Mouse (Mus musculus) ES-Bruce4 (cell line): ENCODE data around the gene Taok2.

ENCODE experiments used
- EP300 ChIP-seq: IDR thresholded peaks from 2 replicates; pipeline ENCODE4 v1.6.1; 2011; ENCODE audit warnings: low read depth, low read length; ENCODE audit not compliant: insufficient read depth
- POLR2A ChIP-seq: IDR thresholded peaks from one replicate; pipeline ENCODE4 v1.8.1; 2011; ENCODE audit warnings: low read length; ENCODE audit not compliant: insufficient read depth

GRCm38 (mm10) chr7:126823940-126824339, 60.6 kb downstream of the Taok2 start:
- no peak for TF ChIP-seq POLR2A
- TF ChIP-seq EP300 = no peak
